Mouse (Mus musculus) C2C12 (cell line): Measurements from ENCODE around the gene Rnf220.

Source experiments
- FOSL1 ChIP-seq: IDR thresholded peaks from one replicate; pipeline ENCODE4 v1.8.0; 2011; ENCODE audit warnings: mild to moderate bottlenecking, low read length; ENCODE audit not compliant: poor library complexity, insufficient read depth, severe bottlenecking
- USF1 ChIP-seq: IDR thresholded peaks from one replicate; pipeline ENCODE4 v1.6.1; 2011; ENCODE audit warnings: low read depth, mild to moderate bottlenecking, control low read depth, moderate library complexity

DNA sequence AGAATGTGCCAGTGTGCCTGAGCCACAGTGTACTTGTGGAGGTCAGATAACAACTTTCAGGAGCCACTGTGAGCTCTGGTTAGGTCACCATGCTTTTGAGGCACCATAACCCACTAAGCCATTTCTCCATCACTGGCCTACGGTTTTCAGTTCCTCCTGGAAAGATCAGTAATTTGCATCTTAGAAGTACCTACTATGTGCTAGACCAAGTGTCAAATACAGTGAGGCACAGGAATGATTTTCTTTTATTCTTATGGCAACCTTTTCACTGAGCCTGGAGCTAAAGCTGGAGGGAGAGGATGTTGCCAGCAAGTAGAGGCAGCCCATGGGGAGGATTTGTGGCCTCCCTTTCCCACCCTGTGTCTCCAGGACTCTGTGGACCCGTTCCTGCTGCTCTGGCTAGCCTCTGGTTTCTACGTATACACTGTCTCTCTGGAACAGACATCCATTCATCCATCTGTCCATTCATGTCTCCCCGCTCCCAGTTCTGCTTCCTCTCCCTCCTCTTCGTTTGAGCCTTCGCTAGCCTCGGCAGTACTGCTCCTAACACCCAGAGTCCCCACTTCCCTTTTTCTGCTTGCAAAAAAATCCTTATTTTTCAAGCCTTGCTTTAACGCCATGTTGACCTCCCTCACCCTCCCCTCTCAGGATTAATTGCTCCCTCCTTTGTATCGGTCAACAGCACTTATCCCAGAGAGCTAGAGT is 38.8 kb upstream of the Rnf220 start:
- no peak for TF ChIP-seq FOSL1
- TF ChIP-seq USF1: no peak
